Mouse (Mus musculus) midbrain, embryonic 13.5 days (tissue): ENCODE measurements around the gene Btg4. TPM values are rescaled to one million over a fixed set of nuclear protein-coding genes. Genes with fewer than 3 reads are reported as not detected.

Experiments
- ATAC-seq: fragments of 200-750 bp; cut with Nextera tagmentation; 2 replicates; pipeline ENCODE4 v1.8.0; 2017; ENCODE audit warnings: mild to moderate bottlenecking, moderate TSS enrichment, moderate library complexity
- H3K27ac ChIP-seq: fragments of 300-500 bp; sonication (generic); 2 replicates; pipeline ENCODE4 v1.5.1; 2015; ENCODE audit warnings: inconsistent platforms, mild to moderate bottlenecking, moderate library complexity
- H3K27me3 ChIP-seq: fragments of 300-500 bp; sonication (generic); 2 replicates; pipeline ENCODE4 v1.6.1; 2015; ENCODE audit warnings: mild to moderate bottlenecking, inconsistent platforms
- H3K36me3 ChIP-seq: fragments of 300-500 bp; sonication (generic); 2 replicates; pipeline ENCODE4 v1.6.1; 2015; ENCODE audit warnings: mild to moderate bottlenecking, inconsistent platforms
- H3K4me1 ChIP-seq: fragments of 300-500 bp; sonication (generic); replicated peaks from 2 replicates; pipeline ENCODE4 v1.6.1; 2015; ENCODE audit warnings: inconsistent platforms
- H3K4me2 ChIP-seq: fragments of 300-500 bp; sonication (generic); replicated peaks from 2 replicates; pipeline ENCODE4 v1.6.1; 2015; ENCODE audit warnings: moderate library complexity, mild to moderate bottlenecking, inconsistent platforms
- H3K4me3 ChIP-seq: fragments of 300-500 bp; sonication (generic); replicated peaks from 2 replicates; pipeline ENCODE4 v1.5.1; 2015; ENCODE audit warnings: mild to moderate bottlenecking, inconsistent platforms
- H3K9ac ChIP-seq: fragments of 300-500 bp; sonication (generic); replicated peaks from 2 replicates; pipeline ENCODE4 v1.6.1; 2015; ENCODE audit warnings: mild to moderate bottlenecking, inconsistent platforms
- H3K9me3 ChIP-seq: fragments of 300-500 bp; sonication (generic); 2 replicates; pipeline ENCODE4 v1.6.1; 2016; ENCODE audit warnings: mild to moderate bottlenecking, inconsistent platforms
- WGBS: fragments of 180-500 bp; shearing (Covaris S2); methylation state at CpG from one replicate; pipeline ENCODE4 v1.1.7; 2015; 5-methylcytosine and 5-hydroxymethylcytosine counted together
- polyA plus RNA-seq: library from polyadenylated mRNA; unstranded; fragments of >200 nt; fragmentation: Nextera tagmentation; extraction: Ambion mirVana; gene quantifications from 2 replicates; pipeline ENCODE4 v1.2.1, GENCODE M21; 2015

Btg4 gene
- polyA plus RNA-seq, 1 experiment from 2014 or later = not detected

GRCm38 (mm10) chr9:51042136-51042535, 18.6 kb upstream of the Btg4 start:
- Histone ChIP-seq H3K27ac (no peak overlapping the region), H3K4me1 (no peaks in the 10 kb centered on the region), H3K36me3 (no peaks in the 10 kb centered on the region), H3K27me3 (no peaks in the 10 kb centered on the region), H3K9me3 (no peaks in the 10 kb centered on the region), H3K4me2 (no peak overlapping the region), H3K4me3 (no peak overlapping the region), H3K9ac (no peak overlapping the region)
- WGBS = 85% methylated on average over 6 of the region's 6 CpGs
- ATAC-seq = no peak

DNA sequence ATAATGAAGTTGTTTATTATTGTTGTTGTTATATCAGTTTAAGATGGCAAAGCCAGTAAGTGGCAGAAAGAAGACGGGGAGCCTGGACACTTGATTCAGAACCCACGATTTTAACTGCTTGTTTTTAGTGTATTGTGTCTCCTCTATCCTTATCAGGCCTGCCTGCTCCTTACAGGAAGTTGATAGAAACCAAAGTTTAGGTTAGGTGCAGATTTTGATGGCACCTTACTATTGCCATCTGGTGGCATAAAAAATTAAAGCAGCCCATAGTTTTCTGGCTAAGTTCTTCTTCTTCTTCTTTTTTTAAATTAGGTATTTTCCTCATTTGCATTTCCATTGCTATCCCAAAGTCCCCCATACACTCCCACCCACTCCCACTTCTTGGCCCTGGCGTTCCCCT, 8.5 kb upstream of the Btg4 start:
- ATAC-seq = no peak
- Histone ChIP-seq H3K27me3 (no peaks in the 10 kb centered on the region), H3K4me1 (no peaks in the 10 kb centered on the region), H3K9me3 (no peaks in the 10 kb centered on the region), H3K36me3 (no peaks in the 10 kb centered on the region), H3K4me2 (no peak overlapping the region), H3K27ac (no peak overlapping the region), H3K9ac (no peak overlapping the region), H3K4me3 (no peak overlapping the region)
- WGBS = 76% methylated on average over 3 of the region's 3 CpGs

- Histone ChIP-seq H3K27me3 (no peaks in the 10 kb centered on the region), H3K36me3 (no peaks in the 10 kb centered on the region), H3K4me1 (no peaks in the 10 kb centered on the region), H3K27ac (no peak overlapping the region), H3K9ac (no peak overlapping the region), H3K4me3 (no peak overlapping the region), H3K4me2 (no peak overlapping the region), H3K9me3 (no peaks in the 10 kb centered on the region)
- no peak for ATAC-seq
- WGBS = 86% methylated on average over 3 of the region's 3 CpGs
Measured at GRCm38 (mm10) chr9:51056360-51057324, 4.1 kb upstream of the Btg4 start.

- 83% methylated on average over 4 of the region's 4 CpGs for WGBS
- H3K9ac ChIP-seq = no peak overlapping the region
- no peaks in the 10 kb centered on the region for H3K36me3 ChIP-seq
- H3K4me2 ChIP-seq = no peak overlapping the region
- H3K27me3 ChIP-seq = no peaks in the 10 kb centered on the region
- no peaks in the 10 kb centered on the region for H3K4me1 ChIP-seq
- no peak overlapping the region for H3K27ac ChIP-seq
- H3K9me3 ChIP-seq = no peaks in the 10 kb centered on the region
- ATAC-seq = no peak
- H3K4me3 ChIP-seq = no peak overlapping the region
Measured at GRCm38 (mm10) chr9:51058951-51059521, 1.7 kb upstream of the Btg4 start.

- ATAC-seq = no peak
- no peaks in the 10 kb centered on the region for H3K36me3 ChIP-seq
- H3K27ac ChIP-seq = no peak overlapping the region
- 66% methylated on average over 3 of the region's 3 CpGs for WGBS
- no peaks in the 10 kb centered on the region for H3K27me3 ChIP-seq
- no peak overlapping the region for H3K4me3 ChIP-seq
- no peaks in the 10 kb centered on the region for H3K9me3 ChIP-seq
- no peak overlapping the region for H3K9ac ChIP-seq
- no peaks in the 10 kb centered on the region for H3K4me1 ChIP-seq
- H3K4me2 ChIP-seq = no peak overlapping the region
Measured at GRCm38 (mm10) chr9:51068202-51068601, 7.5 kb downstream of the Btg4 start.

DNA sequence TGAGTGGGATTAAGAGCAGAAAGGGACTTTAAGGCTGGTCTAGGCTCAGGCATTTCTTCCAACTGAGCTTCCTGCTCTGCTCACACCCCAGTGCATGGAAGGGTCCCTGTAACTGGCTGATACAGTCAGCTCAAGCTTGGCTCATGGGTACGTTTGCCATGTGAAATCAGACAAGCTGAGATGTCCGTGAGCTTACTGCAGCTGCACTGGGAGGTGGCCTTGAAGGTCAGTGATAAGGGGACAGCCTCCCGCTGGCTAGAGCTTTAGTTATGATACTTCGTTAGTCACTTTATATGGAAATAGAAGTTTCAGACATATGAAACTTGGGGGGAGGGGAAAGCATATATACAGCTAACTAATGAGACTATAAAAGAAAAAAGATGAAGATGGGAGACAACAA, 10.1 kb downstream of the Btg4 start:
- Histone ChIP-seq H3K4me3 (no peak overlapping the region), H3K27ac (no peak overlapping the region), H3K4me2 (no peak overlapping the region), H3K4me1 (peaks cover 3% of the 10 kb centered on the region; the same call in 1 of the 2 replicates), H3K9ac (no peak overlapping the region), H3K27me3 (0 out of 2 replicates have a peak, but pooled peaks cover 3% of the 10 kb centered on the region), H3K9me3 (no peaks in the 10 kb centered on the region), H3K36me3 (no peaks in the 10 kb centered on the region)
- WGBS = 88% methylated on average over 4 of the region's 4 CpGs
- ATAC-seq = no peak

DNA sequence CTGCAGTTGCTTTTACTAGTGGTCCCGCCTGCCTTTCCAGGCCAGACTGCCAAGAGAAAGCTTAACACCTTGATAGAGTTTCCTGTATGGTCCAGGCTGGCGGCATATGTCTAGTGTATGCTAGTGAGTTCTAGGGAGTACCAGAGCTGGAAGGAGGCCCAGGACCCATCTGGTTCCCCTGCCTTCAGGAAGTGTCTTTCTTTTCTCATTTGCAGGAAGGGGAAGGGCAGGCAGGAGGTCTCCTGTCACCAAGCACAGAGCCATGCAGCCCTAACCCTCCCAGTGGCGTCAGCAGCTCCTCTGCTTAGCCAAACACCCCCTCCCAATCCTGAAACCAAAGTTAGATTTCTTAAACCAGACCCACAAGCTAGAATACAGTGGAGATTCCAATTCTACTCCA, 15.1 kb downstream of the Btg4 start:
- H3K9me3 ChIP-seq = no peaks in the 10 kb centered on the region
- H3K4me1 ChIP-seq = peaks cover 19% of the 10 kb centered on the region
- peaks cover 15% of the 10 kb centered on the region; the same call in 1 of the 2 replicates for H3K27me3 ChIP-seq
- no peak overlapping the region for H3K9ac ChIP-seq
- no peak overlapping the region for H3K27ac ChIP-seq
- no peaks in the 10 kb centered on the region for H3K36me3 ChIP-seq
- peak overlapping the region; percentile 35; the same call in 1 of the 2 replicates for H3K4me3 ChIP-seq
- WGBS = 21% methylated on average over 3 of the region's 3 CpGs
- H3K4me2 ChIP-seq = peak overlapping the region; percentile 69
- no peak for ATAC-seq

- WGBS = under 1% methylated on average over 17 of the region's 17 CpGs
- peak overlapping the region; percentile 62 for H3K9ac ChIP-seq
- ATAC-seq = peak; percentile 40
Measured at GRCm38 (mm10) chr9:51076300-51076978, 15.7 kb downstream of the Btg4 start.

GRCm38 (mm10) chr9:51076979-51077315, 16.2 kb downstream of the Btg4 start, which contains the start of gene Layn:
Gene Layn, minus strand, starts transcription at chr9:51077094.
- H3K4me2 ChIP-seq = peak within 1 kb of the TSS; percentile 69
- H3K9ac ChIP-seq = peak within 1 kb of the TSS; percentile 62
- under 1% methylated on average over 14 of the region's 14 CpGs for WGBS
- H3K36me3 ChIP-seq = no peaks in the 10 kb centered on the region
- no peak within 1 kb of the TSS for H3K27ac ChIP-seq
- H3K9me3 ChIP-seq = no peaks in the 10 kb centered on the region
- peaks cover 15% of the 10 kb centered on the region; the same call in 1 of the 2 replicates for H3K27me3 ChIP-seq
- peak within 1 kb of the TSS; percentile 35 for H3K4me3 ChIP-seq
- ATAC-seq = peak; percentile 88
- peaks cover 19% of the 10 kb centered on the region for H3K4me1 ChIP-seq

More at GRCm38 (mm10) chr9:51076300-51076978, 15.7 kb downstream of the Btg4 start:
- Histone ChIP-seq H3K4me2 (peak overlapping the region; percentile 69), H3K9me3 (no peaks in the 10 kb centered on the region), H3K27ac (no peak overlapping the region), H3K4me3 (peak overlapping the region; percentile 35), H3K36me3 (no peaks in the 10 kb centered on the region), H3K27me3 (peaks cover 15% of the 10 kb centered on the region; the same call in 1 of the 2 replicates), H3K4me1 (peaks cover 19% of the 10 kb centered on the region)

GRCm38 (mm10) chr9:51081614-51082013, 20.9 kb downstream of the Btg4 start:
- ATAC-seq = no peak
- WGBS = 84% methylated on average over 5 of the region's 5 CpGs
- H3K36me3 ChIP-seq = no peaks in the 10 kb centered on the region
- 0 out of 2 replicates have a peak, but pooled peaks cover 8% of the 10 kb centered on the region for H3K27me3 ChIP-seq
- no peak overlapping the region for H3K9ac ChIP-seq
- H3K4me2 ChIP-seq = no peak overlapping the region
- H3K27ac ChIP-seq = no peak overlapping the region
- no peak overlapping the region for H3K4me3 ChIP-seq
- peaks cover 8% of the 10 kb centered on the region for H3K4me1 ChIP-seq
- no peaks in the 10 kb centered on the region for H3K9me3 ChIP-seq

GRCm38 (mm10) chr9:51093697-51094096, 33.0 kb downstream of the Btg4 start:
- Histone ChIP-seq H3K27me3 (no peaks in the 10 kb centered on the region), H3K9me3 (no peaks in the 10 kb centered on the region), H3K9ac (no peak overlapping the region), H3K4me1 (no peaks in the 10 kb centered on the region), H3K4me2 (no peak overlapping the region), H3K4me3 (no peak overlapping the region), H3K27ac (no peak overlapping the region), H3K36me3 (no peaks in the 10 kb centered on the region)
- 76% methylated on average over 5 of the region's 5 CpGs for WGBS
- ATAC-seq = no peak

- Histone ChIP-seq H3K4me2 (no peak overlapping the region), H3K27ac (no peak overlapping the region), H3K27me3 (peaks cover under 1% of the 10 kb centered on the region; the same call in 1 of the 2 replicates), H3K9me3 (no peaks in the 10 kb centered on the region), H3K4me3 (no peak overlapping the region), H3K9ac (no peak overlapping the region), H3K4me1 (no peaks in the 10 kb centered on the region; the same call in 1 of the 2 replicates), H3K36me3 (no peaks in the 10 kb centered on the region)
- WGBS = 67% methylated on average over 2 of the region's 2 CpGs
- ATAC-seq = no peak
Measured at GRCm38 (mm10) chr9:51096306-51096705, 35.6 kb downstream of the Btg4 start.
